Mouse (Mus musculus) T-cell, adult 2 months (primary cell): ENCODE data around the gene Rb1.

ENCODE experiments used
- DNase-seq: peaks from one replicate; pipeline ENCODE4 v3.0.0; 2022; ENCODE audit warnings: low spot score

Rb1 gene

GRCm38 (mm10) chr14:73148125-73148524 lies 177.5 kb downstream of the Rb1 start:
- DNase-seq = no peak

GRCm38 (mm10) chr14:73146721-73147120 lies 178.9 kb downstream of the Rb1 start:
- no peak for DNase-seq

- no peak for DNase-seq
These were observed 180.1 kb downstream of the Rb1 start for GRCm38 (mm10) chr14:73145531-73145930.

GRCm38 (mm10) chr14:73143710-73144420 lies 181.8 kb downstream of the Rb1 start:
- no peak for DNase-seq

- peak; percentile 85 for DNase-seq
These were observed 182.5 kb downstream of the Rb1 start for GRCm38 (mm10) chr14:73142896-73143709.

- peak; percentile 14 for DNase-seq
These were observed 183.2 kb downstream of the Rb1 start for GRCm38 (mm10) chr14:73142421-73142895.

- no peak for DNase-seq
These were observed 183.8 kb downstream of the Rb1 start for GRCm38 (mm10) chr14:73141800-73142199.

- DNase-seq = peak; percentile 23
These were observed 185.8 kb downstream of the Rb1 start for GRCm38 (mm10) chr14:73139866-73140265.

- no peak for DNase-seq
These were observed 187.1 kb downstream of the Rb1 start for GRCm38 (mm10) chr14:73138483-73138882.

GRCm38 (mm10) chr14:73137234-73137633 lies 188.4 kb downstream of the Rb1 start:
- DNase-seq = no peak
